Mouse (Mus musculus) myocyte (in vitro differentiated cells): ENCODE results near the gene Fbn1.

Source experiments
- POLR2A ChIP-seq: IDR thresholded peaks from one replicate; pipeline ENCODE4 v1.6.1; 2011; ENCODE audit warnings: low read depth, mild to moderate bottlenecking, control low read depth, moderate library complexity; ENCODE audit not compliant: insufficient read length
- TCF12 ChIP-seq: IDR thresholded peaks from one replicate; pipeline ENCODE4 v1.6.1; 2011; ENCODE audit warnings: mild to moderate bottlenecking, control low read depth; ENCODE audit not compliant: poor library complexity, insufficient read depth, severe bottlenecking

- TF ChIP-seq POLR2A (no peak), TCF12 (no peak)
Observed at GRCm38 (mm10) chr2:125302625-125302924, 205.2 kb downstream of the Fbn1 start.
